8 mouse cellular contexts compared by ENCODE assay signal in genomic region chr7:25120061-25120834, GRCm38 (mm10). TPM values are rescaled to one million over a fixed set of nuclear protein-coding genes. Genes with fewer than 3 reads are reported as not detected.
DNase-seq lines count a peak whose midpoint lies in the region; ATAC-seq lines count a peak whose summit lies in the region.

No protein-coding gene starts in this region.

- 65% methylated on average over 15 of the region's 25 CpGs for WGBS in embryonic facial prominence, embryonic 11.5 days
- 66% methylated on average over 23 of the region's 25 CpGs for WGBS in embryonic facial prominence, embryonic 10.5 days
- 75% methylated on average over 16 of the region's 25 CpGs for WGBS in forebrain, embryonic 10.5 days

- H3K36me3 ChIP-seq in embryonic facial prominence, embryonic 11.5 days (replicated peaks; ENCODE audit: control insufficient read depth, insufficient read depth, low read depth, low read length): no peaks in the 10 kb centered on the region
- no peaks in the 10 kb centered on the region for H3K36me3 ChIP-seq in embryonic facial prominence, embryonic 10.5 days (replicated peaks)
- H3K36me3 ChIP-seq in forebrain, embryonic 10.5 days (replicated peaks): 0 out of 2 replicates have a peak, but pooled peaks cover 3% of the 10 kb centered on the region

- no peaks in the 10 kb centered on the region for H3K27me3 ChIP-seq in embryonic facial prominence, embryonic 11.5 days (ENCODE audit: control insufficient read depth, insufficient read depth, low read length)
- peaks cover 14% of the 10 kb centered on the region for H3K27me3 ChIP-seq in embryonic facial prominence, embryonic 10.5 days (replicated peaks; ENCODE audit: low read depth, poor library complexity, severe bottlenecking)
- H3K27me3 ChIP-seq in forebrain, embryonic 10.5 days (ENCODE audit: poor library complexity, severe bottlenecking): peaks cover 12% of the 10 kb centered on the region

- ATAC-seq in embryonic facial prominence, embryonic 11.5 days (replicated peaks; ENCODE audit: insufficient number of reproducible peaks, low FRiP score, low TSS enrichment, low read depth): 0 out of 2 replicates have a peak, but pooled peaks have one; percentile 36

- H3K9me3 ChIP-seq in embryonic facial prominence, embryonic 11.5 days (replicated peaks; ENCODE audit: control insufficient read depth, low read length): no peaks in the 10 kb centered on the region
- H3K9me3 ChIP-seq in embryonic facial prominence, embryonic 10.5 days: no peaks in the 10 kb centered on the region
- no peaks in the 10 kb centered on the region for H3K9me3 ChIP-seq in forebrain, embryonic 10.5 days

- intact Hi-C loops in heart, postnatal 14 days (cut with DNase I): no loop called here

- no peak overlapping the region for H3K27ac ChIP-seq in embryonic facial prominence, embryonic 11.5 days (replicated peaks; ENCODE audit: low read depth, low read length)
- no peak overlapping the region for H3K27ac ChIP-seq in embryonic facial prominence, embryonic 10.5 days (replicated peaks)
- no peak overlapping the region for H3K27ac ChIP-seq in forebrain, embryonic 10.5 days

- H3K4me1 ChIP-seq in embryonic facial prominence, embryonic 11.5 days (ENCODE audit: control insufficient read depth, insufficient read depth, low read length): no peaks in the 10 kb centered on the region
- H3K4me1 ChIP-seq in embryonic facial prominence, embryonic 10.5 days: peaks cover 20% of the 10 kb centered on the region
- peaks cover 8% of the 10 kb centered on the region for H3K4me1 ChIP-seq in forebrain, embryonic 10.5 days

- no peak overlapping the region for H3K4me2 ChIP-seq in embryonic facial prominence, embryonic 11.5 days (ENCODE audit: low read depth, low read length)

- DNase-seq in embryonic facial prominence, embryonic 11.5 days (ENCODE audit: low spot score): no peak
- DNase-seq in embryonic facial prominence, embryonic 10.5 days (ENCODE audit: low spot score): no peak
- peak; percentile 63 for DNase-seq in MEL-GATA-1-ER (ENCODE audit: extremely low read depth, low read depth)
- peak; percentile 23 to 33 for DNase-seq in heart, postnatal 14 days
- DNase-seq in monocyte, adult 2 months (ENCODE audit: low read depth in 1 of 2, low spot score in 2 of 2): peak; percentile 70 to 81
- no peak for DNase-seq in frontal cortex, postnatal 36 days (ENCODE audit: low spot score in 2 of 2)
- DNase-seq in retina, postnatal 1 day: no peak
- DNase-seq in forebrain, embryonic 10.5 days (ENCODE audit: extremely low spot score, low spot score): no peak

- H3K9ac ChIP-seq in embryonic facial prominence, embryonic 11.5 days (replicated peaks; ENCODE audit: low read length): no peak overlapping the region

- no peak overlapping the region for H3K4me3 ChIP-seq in embryonic facial prominence, embryonic 11.5 days (ENCODE audit: low read depth, low read length)
- no peak overlapping the region for H3K4me3 ChIP-seq in embryonic facial prominence, embryonic 10.5 days
- H3K4me3 ChIP-seq in forebrain, embryonic 10.5 days: no peak overlapping the region

RNA-seq across cellular contexts. Expression of gene Zfp574, which starts 47.9 kb away (rescaled TPM):
- 17.2 and 22.0 TPM in 2 replicates for polyA plus RNA-seq in embryonic facial prominence, embryonic 11.5 days (2014; fragmentation: Nextera tagmentation; extraction: Ambion mirVana)
- polyA plus RNA-seq in embryonic facial prominence, embryonic 10.5 days (2016; fragmentation: Nextera tagmentation; extraction: Ambion mirVana): 44.4 and 45.8 TPM in 2 replicates
- total RNA-seq in heart, postnatal 14 days (2021): 10 to 100 TPM; 10.5 to 11.2 TPM
- 41.5 and 42.5 TPM in 2 replicates for polyA plus RNA-seq in forebrain, embryonic 10.5 days (2016; fragmentation: Nextera tagmentation; extraction: Ambion mirVana)

RNA-seq across cellular contexts. Expression of gene Grik5, which starts 48.1 kb away (rescaled TPM):
- 5.7 and 7.5 TPM in 2 replicates for polyA plus RNA-seq in embryonic facial prominence, embryonic 11.5 days (2014; fragmentation: Nextera tagmentation; extraction: Ambion mirVana)
- 4.5 and 5.1 TPM in 2 replicates for polyA plus RNA-seq in embryonic facial prominence, embryonic 10.5 days (2016; fragmentation: Nextera tagmentation; extraction: Ambion mirVana)
- 1 to 10 TPM; 5.8 to 7.6 TPM for total RNA-seq in heart, postnatal 14 days (2021)
- 4.4 and 6.8 TPM in 2 replicates for polyA plus RNA-seq in forebrain, embryonic 10.5 days (2016; fragmentation: Nextera tagmentation; extraction: Ambion mirVana)

RNA-seq across cellular contexts. Expression of gene Pou2f2, which starts 59.3 kb away (rescaled TPM):
- 4.2 and 9.8 TPM in 2 replicates for polyA plus RNA-seq in embryonic facial prominence, embryonic 11.5 days (2014; fragmentation: Nextera tagmentation; extraction: Ambion mirVana)
- polyA plus RNA-seq in embryonic facial prominence, embryonic 10.5 days (2016; fragmentation: Nextera tagmentation; extraction: Ambion mirVana): 4.9 and 6.2 TPM in 2 replicates
- total RNA-seq in heart, postnatal 14 days (2021): under 1 TPM; 0.44 to 0.60 TPM
- polyA plus RNA-seq in forebrain, embryonic 10.5 days (2016; fragmentation: Nextera tagmentation; extraction: Ambion mirVana): 5.5 and 7.0 TPM in 2 replicates

Comparison
In these comparisons a context has a peak if more than half of its experiments do, and no peak if none do; other contexts are left out.
1. DNase-seq: peak in MEL-GATA-1-ER (single experiment), heart, postnatal 14 days (2 of 2) and monocyte, adult 2 months (2 of 2); none in embryonic facial prominence, embryonic 11.5 days (single experiment), embryonic facial prominence, embryonic 10.5 days (single experiment), frontal cortex, postnatal 36 days (0 of 2), retina, postnatal 1 day (single experiment) and forebrain, embryonic 10.5 days (single experiment).